ENCODE assay signal across 7 mouse cellular contexts in genomic region chr13:21734010-21734905, GRCm38 (mm10). TPM values are rescaled to one million over a fixed set of nuclear protein-coding genes. Genes with fewer than 3 reads are reported as not detected.
A peak's percentile ranks its signal among the peaks of the same experiment; 100 is the strongest.
DNase-seq lines count a peak whose midpoint lies in the region; ATAC-seq lines count a peak whose summit lies in the region.

No protein-coding gene starts in this region.

- no peaks in the 10 kb centered on the region for H3K27me3 ChIP-seq in hindbrain, embryonic 12.5 days

- DNase-seq in cerebellum, postnatal 10 days: peak; percentile 91 to 96
- peak; percentile 58 to 89 for DNase-seq in frontal cortex, adult 2 months (ENCODE audit: extremely low spot score in 1 of 2, low spot score in 1 of 2)
- peak; percentile 26 to 65 for DNase-seq in layer of hippocampus, postnatal 25 days (ENCODE audit: extremely low spot score in 1 of 2, low spot score in 1 of 2)
- DNase-seq in lung, postnatal 4 days: peak; percentile 68 to 88
- DNase-seq in right cerebral cortex, postnatal 10 days (ENCODE audit: low spot score in 2 of 2): peak; percentile 78 to 79

- H3K4me3 ChIP-seq in hindbrain, embryonic 12.5 days: peak overlapping the region; percentile 42

- H3K9me3 ChIP-seq in hindbrain, embryonic 12.5 days (replicated peaks): no peaks in the 10 kb centered on the region

- H3K4me2 ChIP-seq in hindbrain, embryonic 12.5 days (replicated peaks): peak overlapping the region; percentile 62

- peak overlapping the region; percentile 98 for H3K27ac ChIP-seq in hindbrain, embryonic 12.5 days

- no peaks in the 10 kb centered on the region for H3K36me3 ChIP-seq in hindbrain, embryonic 12.5 days

- under 1% methylated on average over 21 of the region's 21 CpGs for WGBS in hindbrain, embryonic 12.5 days

- ATAC-seq in activated CD4-positive, CD25-positive, alpha-beta regulatory T cell, adult 4 months: peak; percentile 50
- ATAC-seq in hindbrain, embryonic 12.5 days (ENCODE audit: low FRiP score): peak; percentile 84

- H3K9ac ChIP-seq in hindbrain, embryonic 12.5 days: peak overlapping the region; percentile 62

- H3K4me1 ChIP-seq in hindbrain, embryonic 12.5 days: peaks cover 10% of the 10 kb centered on the region

RNA-seq across cellular contexts. Expression of gene Hist1h4j, which starts 0.6 kb away (rescaled TPM):
- under 1 TPM in 1 of 2 experiments, not detected in 1; 0.61 TPM for polyA plus RNA-seq in activated CD4-positive, CD25-positive, alpha-beta regulatory T cell, adult 4 months (2017; shearing (Covaris generic))
- polyA plus RNA-seq in frontal cortex, adult 2 months (2012; rRNA removed): 3.3 and 4.1 TPM in 2 replicates
- 0.98 and 1.0 TPM in 2 replicates for polyA plus RNA-seq in hindbrain, embryonic 12.5 days (2016; fragmentation: Nextera tagmentation; extraction: Ambion mirVana)
- total RNA-seq in layer of hippocampus, postnatal 25 days (2021): 10 to 100 TPM; 17.6 to 19.5 TPM

RNA-seq across cellular contexts. Expression of gene Hist1h2bm, which starts 12.4 kb away (rescaled TPM):
- polyA plus RNA-seq in activated CD4-positive, CD25-positive, alpha-beta regulatory T cell, adult 4 months (2017; shearing (Covaris generic)): 1 to 10 TPM; 2.4 to 2.8 TPM
- 0.52 and 0.80 TPM in 2 replicates for polyA plus RNA-seq in frontal cortex, adult 2 months (2012; rRNA removed)
- 2.6 and 4.9 TPM in 2 replicates for polyA plus RNA-seq in hindbrain, embryonic 12.5 days (2016; fragmentation: Nextera tagmentation; extraction: Ambion mirVana)
- total RNA-seq in layer of hippocampus, postnatal 25 days (2021): 1 to 10 TPM; 6.5 to 8.1 TPM

RNA-seq across cellular contexts. Expression of gene Hist1h4k, which starts 16.0 kb away (rescaled TPM):
- 1 to 10 TPM; 4.8 to 6.3 TPM for polyA plus RNA-seq in activated CD4-positive, CD25-positive, alpha-beta regulatory T cell, adult 4 months (2017; shearing (Covaris generic))
- 12.6 and 16.6 TPM in 2 replicates for polyA plus RNA-seq in frontal cortex, adult 2 months (2012; rRNA removed)
- 2.9 TPM in 1 of 2 replicates, not detected in the other for polyA plus RNA-seq in hindbrain, embryonic 12.5 days (2016; fragmentation: Nextera tagmentation; extraction: Ambion mirVana)
- total RNA-seq in layer of hippocampus, postnatal 25 days (2021): 100 to 1,000 TPM; 272 to 320 TPM

RNA-seq across cellular contexts. Expression of gene Hist1h3h, which starts 16.8 kb away (rescaled TPM):
- polyA plus RNA-seq in activated CD4-positive, CD25-positive, alpha-beta regulatory T cell, adult 4 months (2017; shearing (Covaris generic)): 1 to 10 TPM in 1 of 2 experiments, not detected in 1; 6.0 TPM
- polyA plus RNA-seq in frontal cortex, adult 2 months (2012; rRNA removed): 1.8 TPM in 2 replicates
- 8.9 and 18.3 TPM in 2 replicates for polyA plus RNA-seq in hindbrain, embryonic 12.5 days (2016; fragmentation: Nextera tagmentation; extraction: Ambion mirVana)
- 10 to 100 TPM; 51.7 to 65.0 TPM for total RNA-seq in layer of hippocampus, postnatal 25 days (2021)

RNA-seq across cellular contexts. Expression of gene Hist1h2ai, which starts 18.0 kb away (rescaled TPM):
- polyA plus RNA-seq in activated CD4-positive, CD25-positive, alpha-beta regulatory T cell, adult 4 months (2017; shearing (Covaris generic)): 1 to 10 TPM in 1 of 2 experiments, not detected in 1; 5.1 TPM
- 1.2 and 1.5 TPM in 2 replicates for polyA plus RNA-seq in frontal cortex, adult 2 months (2012; rRNA removed)
- 17.3 and 29.5 TPM in 2 replicates for polyA plus RNA-seq in hindbrain, embryonic 12.5 days (2016; fragmentation: Nextera tagmentation; extraction: Ambion mirVana)
- total RNA-seq in layer of hippocampus, postnatal 25 days (2021): 10 to 100 TPM; 25.2 to 27.6 TPM

Comparison
In these comparisons a context has a peak if more than half of its experiments do, and no peak if none do; other contexts are left out.
1. Peak in every context shown above with its lines: DNase-seq, ATAC-seq, H3K4me3 ChIP-seq and H3K27ac ChIP-seq.